Mouse (Mus musculus) spleen, adult 2 months (tissue): ENCODE measurements around the gene Hus1b. TPM values are rescaled to one million over a fixed set of nuclear protein-coding genes. Genes with fewer than 3 reads are reported as not detected.

Experiments used
- DNase-seq, 2 experiments: peaks; one replicate each; pipeline versions ENCODE4 v3.0.0 to v3.0.0-alpha.2; 2012 to 2021; ENCODE audit warnings: low spot score in 2 of 2, low read depth in 1 of 2
- H3K27ac ChIP-seq: fragments of 200-500 bp; 2 replicates; pipeline ENCODE4 v1.5.1; 2012; ENCODE audit warnings: low read length, inconsistent platforms; ENCODE audit not compliant: insufficient read depth
- H3K27me3 ChIP-seq: fragments of 200-500 bp; 2 replicates; pipeline ENCODE4 v1.6.1; 2012; ENCODE audit warnings: mild to moderate bottlenecking, moderate library complexity, low read length, inconsistent platforms; ENCODE audit not compliant: control insufficient read depth, insufficient read depth
- H3K36me3 ChIP-seq: fragments of 200-500 bp; 2 replicates; pipeline ENCODE4 v1.6.1; 2012; ENCODE audit warnings: mild to moderate bottlenecking, low read length, inconsistent platforms; ENCODE audit not compliant: control insufficient read depth, insufficient read depth
- H3K4me1 ChIP-seq: fragments of 200-500 bp; 2 replicates; pipeline ENCODE4 v1.6.1; 2011; ENCODE audit warnings: inconsistent platforms; ENCODE audit not compliant: control insufficient read depth, insufficient read depth, insufficient read length
- H3K4me3 ChIP-seq: fragments of 200-500 bp; 2 replicates; pipeline ENCODE4 v1.5.1; 2011; ENCODE audit warnings: mild to moderate bottlenecking, inconsistent platforms; ENCODE audit not compliant: insufficient read depth, insufficient read length; ENCODE audit errors: extremely low read depth
- CTCF ChIP-seq: fragments of 200-500 bp; IDR thresholded peaks from 2 replicates; pipeline ENCODE4 v1.5.1; 2011; ENCODE audit warnings: mild to moderate bottlenecking, inconsistent platforms; ENCODE audit not compliant: insufficient read depth, insufficient read length, insufficient replicate concordance; ENCODE audit errors: extremely low read depth
- POLR2A ChIP-seq: fragments of 200-500 bp; IDR thresholded peaks from 2 replicates; pipeline ENCODE4 v1.6.1; 2011; ENCODE audit warnings: low read depth, low read length, inconsistent platforms
- WGBS: fragments of 180-500 bp; shearing (Covaris S2); methylation state at CpG from one replicate; pipeline ENCODE4 v1.1.7; 2018; 5-methylcytosine and 5-hydroxymethylcytosine counted together
- polyA plus RNA-seq: library from polyadenylated mRNA; depleted of rRNA; stranded (reverse); fragments of >200 nt; gene quantifications from 2 replicates; pipeline ENCODE4 v1.2.3, GENCODE M21; 2012

Hus1b gene
- polyA plus RNA-seq, 1 experiment, result 0.21 TPM

DNA sequence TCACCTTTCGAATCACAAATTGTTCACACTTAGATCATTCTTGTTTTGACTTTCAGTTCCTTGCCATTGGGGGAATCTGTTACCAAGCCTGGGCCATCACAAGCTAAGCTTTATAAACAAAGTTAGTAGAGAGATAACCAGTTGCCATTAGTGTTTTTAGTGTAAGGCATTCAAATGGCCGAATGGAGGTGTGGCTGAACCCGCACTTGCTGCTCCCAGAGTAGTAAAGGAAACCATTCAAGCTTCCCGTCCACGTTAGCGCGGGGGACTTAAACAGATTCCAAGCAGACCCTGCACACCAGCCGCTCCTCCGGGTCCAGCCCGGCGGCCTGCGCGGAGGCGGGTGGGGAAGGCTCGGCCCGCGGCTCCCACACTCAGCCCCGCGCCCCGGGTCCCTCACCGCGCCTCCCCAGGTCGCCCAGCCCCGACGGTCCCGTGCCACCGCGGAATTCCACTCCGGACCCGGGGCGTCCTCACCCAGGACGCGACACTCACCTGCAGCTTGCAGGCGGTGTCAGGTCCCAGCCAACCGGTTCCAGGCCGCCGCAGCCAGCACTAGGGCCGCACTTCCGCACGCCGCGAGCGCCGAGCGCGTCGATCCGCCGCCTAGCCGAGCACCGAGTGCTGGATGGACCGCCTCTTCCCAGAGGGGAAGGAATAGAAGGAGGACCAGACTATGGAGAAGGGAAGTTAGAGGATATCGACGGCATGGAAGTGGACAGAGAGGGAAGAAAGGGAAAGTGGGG, 26.1 kb upstream of the Hus1b start, which contains the start of the genes Exoc2 and Gm5447:
Gene Exoc2, minus strand, starts transcription at position 593 of the 746 bp plus-strand sequence.
Gene Gm5447, plus strand, starts transcription at position 704 of the 746 bp plus-strand sequence.
- WGBS, result 1% methylated on average over 52 of the region's 54 CpGs
- peak; percentile 49 to 76 for DNase-seq
- TF ChIP-seq POLR2A (peak; percentile 75), CTCF (no peak)

DNA sequence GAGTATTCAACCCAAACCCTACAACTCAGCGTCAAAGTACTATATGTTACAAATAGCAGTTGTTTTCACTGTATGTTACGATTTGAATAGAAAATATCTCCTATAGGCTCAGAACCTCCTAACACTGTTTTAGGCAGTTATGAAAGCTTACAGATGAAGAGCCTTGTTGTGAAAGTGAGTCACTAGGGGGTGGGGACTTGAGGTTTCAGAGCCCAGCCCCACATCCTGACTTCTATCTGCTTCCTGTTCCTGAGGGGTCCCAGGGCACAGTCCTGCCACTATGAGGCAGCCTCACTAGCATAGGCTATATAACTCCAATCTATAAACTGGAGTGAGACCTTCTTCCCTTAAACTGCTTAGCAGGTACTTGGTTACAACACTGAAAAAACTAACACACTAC, 24.5 kb upstream of the Hus1b start:
- H3K27ac ChIP-seq, result no peak overlapping the region
- H3K36me3 ChIP-seq, result no peaks in the 10 kb centered on the region
- under 1% methylated on average over 2 of the region's 2 CpGs for WGBS
- peak; percentile 29 to 43 for DNase-seq
- peaks cover 9% of the 10 kb centered on the region for H3K4me1 ChIP-seq
- no peak for TF ChIP-seq CTCF
- TF ChIP-seq POLR2A, result no peak
- H3K4me3 ChIP-seq, result no peak overlapping the region
- no peaks in the 10 kb centered on the region for H3K27me3 ChIP-seq

More for the DNA sequence above, 26.1 kb upstream of the Hus1b start, which contains the start of the genes Exoc2 and Gm5447:
- H3K4me3 ChIP-seq, result peak within 1 kb of the TSS; percentile 91
- peaks cover 6% of the 10 kb centered on the region for H3K4me1 ChIP-seq
- H3K27ac ChIP-seq, result peak within 1 kb of the TSS; percentile 90
- no peaks in the 10 kb centered on the region for H3K36me3 ChIP-seq
- H3K27me3 ChIP-seq, result no peaks in the 10 kb centered on the region

DNA sequence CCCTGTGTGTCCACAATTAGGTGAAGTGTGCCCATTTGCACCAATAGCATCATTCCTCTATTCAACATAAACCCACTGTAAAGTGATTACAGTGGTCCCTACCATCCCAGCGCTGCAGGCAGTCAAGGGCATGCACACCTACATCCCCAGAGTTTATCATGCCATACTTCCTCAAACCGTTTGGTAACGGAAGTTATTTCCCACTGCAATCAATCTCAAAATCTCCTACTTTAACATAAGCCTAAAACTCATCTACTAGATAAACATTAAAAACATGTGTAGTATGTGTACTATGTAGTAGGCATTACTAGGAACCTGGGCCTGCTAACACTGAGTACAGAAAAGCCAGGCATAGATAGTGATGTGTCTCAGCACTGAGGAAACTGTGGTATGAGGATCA, 23.5 kb upstream of the Hus1b start:
- Histone ChIP-seq H3K36me3 (peaks cover 2% of the 10 kb centered on the region), H3K27me3 (no peaks in the 10 kb centered on the region), H3K4me3 (no peak overlapping the region), H3K27ac (no peak overlapping the region), H3K4me1 (peaks cover 9% of the 10 kb centered on the region)
- TF ChIP-seq CTCF, result no peak
- TF ChIP-seq POLR2A, result no peak
- 36% methylated on average over 3 of the region's 3 CpGs for WGBS
- no peak for DNase-seq

DNA sequence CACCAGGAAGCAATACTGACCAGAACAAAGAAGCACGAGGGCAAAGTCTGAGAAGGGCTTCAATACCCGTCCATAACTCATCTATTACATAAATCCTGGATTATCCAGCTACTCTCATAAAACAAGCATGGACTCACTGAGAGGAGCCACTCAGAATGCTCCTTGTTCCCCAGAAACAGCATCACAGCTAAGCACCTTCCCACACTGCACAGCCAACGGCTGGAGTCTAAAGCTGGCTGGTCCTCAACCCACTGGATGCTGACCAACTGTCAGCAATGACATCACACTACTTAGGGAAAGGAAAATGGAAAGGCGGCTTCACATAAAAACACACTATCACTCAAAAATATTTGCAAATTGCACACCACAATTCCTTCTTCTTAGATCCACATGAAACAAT, 20.8 kb upstream of the Hus1b start:
- TF ChIP-seq POLR2A, result no peak
- TF ChIP-seq CTCF, result no peak
- H3K27me3 ChIP-seq, result no peaks in the 10 kb centered on the region
- H3K4me1 ChIP-seq, result peaks cover 5% of the 10 kb centered on the region
- no peak for DNase-seq
- no peak overlapping the region for H3K27ac ChIP-seq
- WGBS, result 86% methylated on average over 4 of the region's 4 CpGs
- peaks cover 2% of the 10 kb centered on the region for H3K36me3 ChIP-seq
- no peak overlapping the region for H3K4me3 ChIP-seq

DNA sequence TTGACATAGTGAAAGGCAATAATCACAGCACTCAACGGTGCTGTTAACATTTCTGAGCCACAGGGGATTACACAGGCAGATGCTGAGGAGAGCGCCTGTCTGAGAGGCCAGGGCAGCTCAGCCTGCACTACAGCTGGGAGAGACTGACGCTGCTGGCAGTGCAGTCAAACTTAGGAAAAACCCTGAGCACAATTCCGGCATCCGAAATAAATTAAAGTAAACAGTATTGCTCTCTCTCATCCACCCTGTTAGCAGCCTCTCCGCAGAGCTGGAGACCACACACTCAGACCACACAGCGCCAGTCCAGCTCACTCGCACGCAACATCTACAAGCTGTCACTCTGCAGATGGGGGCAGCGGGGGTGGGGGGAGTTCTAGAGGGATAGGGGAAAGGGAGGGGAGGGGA, 18.9 kb upstream of the Hus1b start:
- H3K4me3 ChIP-seq, result no peak overlapping the region
- WGBS, result 87% methylated on average over 10 of the region's 10 CpGs
- DNase-seq, result no peak
- no peaks in the 10 kb centered on the region for H3K27me3 ChIP-seq
- peaks cover 5% of the 10 kb centered on the region; the same call in 1 of the 2 replicates for H3K4me1 ChIP-seq
- H3K36me3 ChIP-seq, result peaks cover 2% of the 10 kb centered on the region
- TF ChIP-seq POLR2A, result no peak
- no peak for TF ChIP-seq CTCF
- H3K27ac ChIP-seq, result no peak overlapping the region

DNA sequence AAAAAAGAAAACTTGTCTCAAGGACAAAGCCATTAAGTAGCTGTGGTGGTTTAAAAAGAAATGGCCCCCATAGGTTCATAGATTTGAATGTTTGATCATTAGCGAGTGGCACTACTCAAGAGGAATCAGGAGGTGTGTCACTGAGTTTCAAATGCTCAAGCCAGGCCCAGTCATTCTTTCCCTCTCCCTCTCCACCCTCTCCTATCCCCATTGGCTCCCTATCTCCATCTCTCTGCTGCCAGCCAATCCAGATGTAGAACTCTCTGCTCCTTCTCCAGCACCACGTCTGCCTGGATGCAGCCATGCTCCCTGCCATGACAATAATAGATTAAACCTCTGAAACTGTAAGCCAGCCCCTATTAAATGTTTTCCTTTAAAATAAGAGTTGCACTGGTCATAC, 14.4 kb upstream of the Hus1b start:
- no peak for DNase-seq
- TF ChIP-seq POLR2A (no peak), CTCF (no peak)
- no peak overlapping the region for H3K27ac ChIP-seq
- H3K27me3 ChIP-seq, result no peaks in the 10 kb centered on the region
- H3K4me1 ChIP-seq, result no peaks in the 10 kb centered on the region
- WGBS, result 90% methylated on average over 2 of the region's 2 CpGs
- no peak overlapping the region for H3K4me3 ChIP-seq
- H3K36me3 ChIP-seq, result peaks cover 2% of the 10 kb centered on the region

DNA sequence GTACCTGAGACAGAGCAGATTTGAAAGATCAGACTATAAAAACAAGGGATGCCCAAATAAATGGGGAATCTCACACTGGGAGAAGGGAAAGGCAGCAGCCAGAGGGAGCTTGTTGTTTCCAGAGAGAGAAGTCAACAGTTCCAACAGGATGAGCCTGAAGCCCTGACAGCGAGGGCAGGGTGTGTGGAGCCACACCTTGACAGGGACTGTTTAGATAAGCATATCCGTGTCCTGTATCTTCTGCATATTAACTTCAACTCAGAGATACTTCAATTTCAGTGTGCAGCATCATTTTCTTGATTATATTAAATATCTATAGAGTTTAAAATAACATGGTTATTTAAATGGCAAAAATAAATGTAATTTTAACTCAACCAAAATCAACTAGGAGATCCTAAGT, 13.2 kb upstream of the Hus1b start:
- no peak for DNase-seq
- H3K27me3 ChIP-seq, result no peaks in the 10 kb centered on the region
- TF ChIP-seq POLR2A (no peak), CTCF (no peak)
- H3K4me3 ChIP-seq, result no peak overlapping the region
- H3K27ac ChIP-seq, result no peak overlapping the region
- no peaks in the 10 kb centered on the region for H3K36me3 ChIP-seq
- 81% methylated on average over 2 of the region's 2 CpGs for WGBS
- H3K4me1 ChIP-seq, result no peaks in the 10 kb centered on the region
